Mouse (Mus musculus) liver, embryonic 14.5 days (tissue): Measurements from ENCODE around the gene Krtap16-1.

ENCODE experiments used
- CTCF ChIP-seq: IDR thresholded peaks from 2 replicates; pipeline ENCODE4 v1.5.1; 2016; ENCODE audit warnings: antibody characterized with exemption, low read depth, control low read depth
- EP300 ChIP-seq: IDR thresholded peaks from 2 replicates; pipeline ENCODE4 v1.6.1; 2016; ENCODE audit warnings: antibody characterized with exemption, low read depth

DNA sequence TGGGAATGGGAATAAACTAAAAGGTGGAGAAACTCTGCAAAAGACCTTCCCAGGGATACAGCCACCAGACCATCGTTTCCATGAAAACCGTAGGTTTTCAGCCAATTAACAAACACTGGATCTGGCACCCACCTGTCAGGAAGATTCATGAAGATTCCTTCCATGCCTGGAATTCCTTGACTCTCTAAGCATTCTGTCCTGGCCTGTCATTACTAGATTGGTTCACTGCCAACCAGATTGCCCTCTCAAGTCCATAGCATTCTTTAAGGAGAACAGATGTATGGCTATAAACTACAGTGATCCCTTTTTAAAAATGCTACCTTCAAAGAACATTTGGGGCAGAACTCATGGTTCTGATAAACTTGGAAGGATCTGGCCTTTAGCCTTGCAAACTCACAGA is 20.4 kb downstream of the Krtap16-1 start:
- TF ChIP-seq CTCF (no peak), EP300 (no peak)
